Mouse (Mus musculus): ENCODE data around the gene Sgtb. TPM values are rescaled to one million over a fixed set of nuclear protein-coding genes. Genes with fewer than 3 reads are reported as not detected.

Sgtb gene
- total RNA-seq, 2 experiments from 2014 or later, result 1.4 to 1.5 TPM

- intact Hi-C loops (cut with DNase I), result loop anchor here (5.0 kb wide), 1 partner anchor 49 kb away; the partner anchor contains the start of genes Cenpk and Ppwd1
- DNase-seq, result peak in 1 of 2 experiments; percentile 79
These were observed 68.5 kb downstream of the Sgtb start, which contains the start of gene Trappc13 for GRCm38 (mm10) chr13:104177796-104178649. TSS of gene Trappc13 (minus strand) at chr13:104178469.

GRCm38 (mm10) chr13:104178650-104179121, 69.1 kb downstream of the Sgtb start, which contains the start of gene Trim23:
TSS of gene Trim23 (plus strand) at chr13:104178797.
- peak; percentile 97 to 98 for DNase-seq
- intact Hi-C loops (cut with DNase I), result loop anchor here (5.0 kb wide), 1 partner anchor 49 kb away; the partner anchor contains the start of genes Cenpk and Ppwd1

- DNase-seq, result no peak
- intact Hi-C loops (cut with DNase I), result loop anchor here (5.0 kb wide), 1 partner anchor 48 kb away; the partner anchor contains the start of genes Cenpk and Ppwd1
These were observed 69.8 kb downstream of the Sgtb start for GRCm38 (mm10) chr13:104179176-104179888.

DNA sequence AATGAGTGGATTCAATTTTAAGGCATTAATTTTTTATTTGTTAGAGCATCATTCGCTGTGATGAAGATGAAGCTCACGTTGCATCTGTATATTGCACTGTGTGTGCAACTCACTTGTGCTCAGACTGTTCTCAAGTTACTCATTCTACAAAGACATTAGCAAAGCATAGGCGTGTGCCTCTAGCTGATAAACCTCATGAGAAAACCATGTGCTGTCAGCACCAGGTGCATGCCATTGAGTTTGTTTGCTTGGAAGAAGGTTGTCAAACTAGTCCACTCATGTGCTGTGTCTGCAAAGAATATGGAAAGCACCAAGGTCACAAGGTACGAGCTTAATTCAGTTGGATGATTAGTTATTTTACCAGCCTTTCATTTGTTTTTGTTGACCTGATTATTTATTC, 77.8 kb downstream of the Sgtb start:
- intact Hi-C loops (cut with DNase I), result no loop called here
- DNase-seq, result no peak

Other genes starting within 250 kb of the Sgtb start
- gene Erbin, start 189.2 kb upstream of the Sgtb start, total RNA-seq (2021), result 10 to 100 TPM; 54.6 to 54.8 TPM
- gene Nln, start 127 bp upstream of the Sgtb start, total RNA-seq (2021), result 10 to 100 TPM; 13.9 to 14.9 TPM
- 10 to 100 TPM; 32.9 to 36.9 TPM for gene Trappc13, start 68.7 kb downstream of the Sgtb start, total RNA-seq (2021)
- 10 to 100 TPM; 18.8 to 20.6 TPM for gene Trim23, start 69.1 kb downstream of the Sgtb start, total RNA-seq (2021)
- 1 to 10 TPM; 1.4 to 1.9 TPM for gene Cenpk, start 118.9 kb downstream of the Sgtb start, total RNA-seq (2021)
- gene Ppwd1, start 119.1 kb downstream of the Sgtb start, total RNA-seq (2021), result 1 to 10 TPM; 8.4 TPM
- 1 to 10 TPM; 5.4 to 6.2 TPM for gene Adamts6, start 178.1 kb downstream of the Sgtb start, total RNA-seq (2021)